Mouse (Mus musculus): Measurements from ENCODE around the gene Nras. TPM values are rescaled to one million over a fixed set of nuclear protein-coding genes. Genes with fewer than 3 reads are reported as not detected.

The Nras gene
- total and polyA plus RNA-seq, 3 experiments: 6.3 to 146 (median 132) TPM

- TF ChIP-seq CTCF (IDR thresholded peaks at IDR 0.05; ENCODE audit: low read depth, low read length) (no peak), GATA2 (IDR thresholded peaks at IDR 0.05; ENCODE audit: borderline replicate concordance, low read depth, low read length) (no peak), TAL1 (conservative IDR thresholded peaks at IDR 0.05; ENCODE audit: low read depth, low read length) (no peak), GATA1 (IDR thresholded peaks at IDR 0.05; ENCODE audit: borderline replicate concordance, low read length) (no peak), POLR2AphosphoS5 (IDR thresholded peaks at IDR 0.05; ENCODE audit: insufficient replicate concordance, low read depth, low read length) (no peak)
- Histone ChIP-seq H3K4me3 (ENCODE audit: low read depth, low read length) (no peak overlapping the region), H3K9me3 (replicated peaks) (no peaks in the 10 kb centered on the region), H3K36me3 (replicated peaks) (peaks cover 79% of the 10 kb centered on the region), H3K4me1 (ENCODE audit: insufficient read depth, low read depth, low read length) (no peaks in the 10 kb centered on the region), H3K27me3 (ENCODE audit: insufficient read depth, low read length) (no peaks in the 10 kb centered on the region)
- DNase-seq (ENCODE audit: low spot score): no peak
- no peak for ATAC-seq (ENCODE audit: extremely low read depth, insufficient number of reproducible peaks, low FRiP score, poor library complexity, severe bottlenecking)
Measured at GRCm38 (mm10) chr3:103040285-103040684, 17.8 kb upstream of the Nras start.

GRCm38 (mm10) chr3:103040861-103041379 lies 17.2 kb upstream of the Nras start:
- H3K4me3 ChIP-seq (ENCODE audit: low read depth, low read length): no peak overlapping the region
- no peaks in the 10 kb centered on the region for H3K9me3 ChIP-seq (replicated peaks)
- DNase-seq (ENCODE audit: low spot score) (no peak), ATAC-seq (ENCODE audit: extremely low read depth, insufficient number of reproducible peaks, low FRiP score, poor library complexity, severe bottlenecking) (peak; percentile 34; the same call in 1 of the 2 replicates)
- no peaks in the 10 kb centered on the region for H3K4me1 ChIP-seq (ENCODE audit: insufficient read depth, low read depth, low read length)
- TF ChIP-seq CTCF (IDR thresholded peaks at IDR 0.05; ENCODE audit: low read depth, low read length) (no peak), GATA1 (IDR thresholded peaks at IDR 0.05; ENCODE audit: borderline replicate concordance, low read length) (no peak), TAL1 (conservative IDR thresholded peaks at IDR 0.05; ENCODE audit: low read depth, low read length) (no peak), GATA2 (IDR thresholded peaks at IDR 0.05; ENCODE audit: borderline replicate concordance, low read depth, low read length) (no peak), POLR2AphosphoS5 (IDR thresholded peaks at IDR 0.05; ENCODE audit: insufficient replicate concordance, low read depth, low read length) (no peak)
- peaks cover 81% of the 10 kb centered on the region for H3K36me3 ChIP-seq (replicated peaks)
- no peaks in the 10 kb centered on the region for H3K27me3 ChIP-seq (ENCODE audit: insufficient read depth, low read length)

GRCm38 (mm10) chr3:103056016-103056595 lies 2.0 kb upstream of the Nras start:
- TF ChIP-seq CTCF (IDR thresholded peaks at IDR 0.05; ENCODE audit: low read depth, low read length) (no peak), POLR2AphosphoS5 (IDR thresholded peaks at IDR 0.05; ENCODE audit: insufficient replicate concordance, low read depth, low read length) (no peak), GATA1 (IDR thresholded peaks at IDR 0.05; ENCODE audit: borderline replicate concordance, low read length) (no peak), GATA2 (IDR thresholded peaks at IDR 0.05; ENCODE audit: borderline replicate concordance, low read depth, low read length) (no peak), TAL1 (conservative IDR thresholded peaks at IDR 0.05; ENCODE audit: low read depth, low read length) (no peak)
- peaks cover 71% of the 10 kb centered on the region for H3K36me3 ChIP-seq (replicated peaks)
- no peaks in the 10 kb centered on the region for H3K27me3 ChIP-seq (ENCODE audit: insufficient read depth, low read length)
- H3K4me1 ChIP-seq (ENCODE audit: insufficient read depth, low read depth, low read length): peaks cover 12% of the 10 kb centered on the region
- H3K9me3 ChIP-seq (replicated peaks): no peaks in the 10 kb centered on the region
- DNase-seq (ENCODE audit: low spot score): no peak
- no peak overlapping the region for H3K4me3 ChIP-seq (ENCODE audit: low read depth, low read length)
- ATAC-seq (ENCODE audit: extremely low read depth, insufficient number of reproducible peaks, low FRiP score, poor library complexity, severe bottlenecking): no peak

GRCm38 (mm10) chr3:103057752-103058151 lies 333 bp upstream of the Nras start:
- no peaks in the 10 kb centered on the region for H3K9me3 ChIP-seq (replicated peaks)
- H3K4me1 ChIP-seq (ENCODE audit: insufficient read depth, low read depth, low read length): peaks cover 12% of the 10 kb centered on the region
- H3K27me3 ChIP-seq (ENCODE audit: insufficient read depth, low read length): no peaks in the 10 kb centered on the region
- TF ChIP-seq CTCF (IDR thresholded peaks at IDR 0.05; ENCODE audit: low read depth, low read length) (no peak), GATA2 (IDR thresholded peaks at IDR 0.05; ENCODE audit: borderline replicate concordance, low read depth, low read length) (no peak), GATA1 (IDR thresholded peaks at IDR 0.05; ENCODE audit: borderline replicate concordance, low read length) (no peak), TAL1 (conservative IDR thresholded peaks at IDR 0.05; ENCODE audit: low read depth, low read length) (no peak), POLR2AphosphoS5 (IDR thresholded peaks at IDR 0.05; ENCODE audit: insufficient replicate concordance, low read depth, low read length) (no peak)
- ATAC-seq (ENCODE audit: extremely low read depth, insufficient number of reproducible peaks, low FRiP score, poor library complexity, severe bottlenecking) (no peak), DNase-seq (ENCODE audit: low spot score) (peak; percentile 5)
- H3K36me3 ChIP-seq (replicated peaks): peaks cover 72% of the 10 kb centered on the region
- H3K4me3 ChIP-seq (ENCODE audit: low read depth, low read length): peak overlapping the region; percentile 77; the same call in 1 of the 2 replicates

- no peaks in the 10 kb centered on the region for H3K4me1 ChIP-seq (ENCODE audit: insufficient read depth, low read depth, low read length)
- DNase-seq (ENCODE audit: low spot score): no peak
- H3K36me3 ChIP-seq (replicated peaks): peaks cover 76% of the 10 kb centered on the region
- H3K27me3 ChIP-seq (ENCODE audit: insufficient read depth, low read length): no peaks in the 10 kb centered on the region
- H3K9me3 ChIP-seq (replicated peaks): no peaks in the 10 kb centered on the region
- TF ChIP-seq POLR2AphosphoS5 (IDR thresholded peaks at IDR 0.05; ENCODE audit: insufficient replicate concordance, low read depth, low read length): no peak
- ATAC-seq (ENCODE audit: extremely low read depth, insufficient number of reproducible peaks, low FRiP score, poor library complexity, severe bottlenecking): no peak
- no peak overlapping the region for H3K4me3 ChIP-seq (ENCODE audit: low read depth, low read length)
Measured at GRCm38 (mm10) chr3:103066927-103067326, 8.8 kb downstream of the Nras start.

- TF ChIP-seq TAL1 (conservative IDR thresholded peaks at IDR 0.05; ENCODE audit: low read depth, low read length) (no peak), CTCF (IDR thresholded peaks at IDR 0.05; ENCODE audit: low read depth, low read length) (no peak), GATA2 (IDR thresholded peaks at IDR 0.05; ENCODE audit: borderline replicate concordance, low read depth, low read length) (no peak), GATA1 (IDR thresholded peaks at IDR 0.05; ENCODE audit: borderline replicate concordance, low read length) (no peak), POLR2AphosphoS5 (IDR thresholded peaks at IDR 0.05; ENCODE audit: insufficient replicate concordance, low read depth, low read length) (no peak)
- H3K4me1 ChIP-seq (ENCODE audit: insufficient read depth, low read depth, low read length): no peaks in the 10 kb centered on the region
- no peaks in the 10 kb centered on the region for H3K9me3 ChIP-seq (replicated peaks)
- no peak for DNase-seq (ENCODE audit: low spot score)
- peaks cover 56% of the 10 kb centered on the region for H3K36me3 ChIP-seq (replicated peaks)
- no peaks in the 10 kb centered on the region for H3K27me3 ChIP-seq (ENCODE audit: insufficient read depth, low read length)
- H3K4me3 ChIP-seq (ENCODE audit: low read depth, low read length): no peak overlapping the region
- no peak for ATAC-seq (ENCODE audit: extremely low read depth, insufficient number of reproducible peaks, low FRiP score, poor library complexity, severe bottlenecking)
Measured at GRCm38 (mm10) chr3:103068971-103069370, 10.9 kb downstream of the Nras start.

All from G1E (cell line).